Mouse (Mus musculus) adrenal gland, adult 2 months (tissue): ENCODE data around the gene Zfp867. TPM values are rescaled to one million over a fixed set of nuclear protein-coding genes. Genes with fewer than 3 reads are reported as not detected.

Experiments
- polyA plus RNA-seq: library from polyadenylated mRNA; depleted of rRNA; stranded (reverse); fragments of >200 nt; gene quantifications from 2 replicates; pipeline ENCODE4 v1.2.3, GENCODE M21; 2012; rRNA removed
- total RNA-seq, 2 experiments: library from RNA; stranded (reverse); gene quantifications; 2 replicates each; pipeline ENCODE4 v1.2.3; 2021

Gene Zfp867
- total and polyA plus RNA-seq, 3 experiments, result 0.13 to 5.5 (median 2.7) TPM

Other genes starting within 250 kb of the Zfp867 start
- 100 to 1,000 TPM; 436 to 451 TPM for gene Arf1, start 244.2 kb downstream of the Zfp867 start, total RNA-seq
- gene Arf1, start 244.2 kb downstream of the Zfp867 start, polyA plus RNA-seq, result 456 and 530 TPM in 2 replicates
- not detected for gene Wnt3a, start 181.7 kb downstream of the Zfp867 start, total RNA-seq
- gene Wnt3a, start 181.7 kb downstream of the Zfp867 start, polyA plus RNA-seq, result not detected in 2 replicates
- 1 to 10 TPM in 1 of 2 experiments, under 1 TPM in 1; 0.58 to 2.7 TPM for gene Wnt9a, start 165.5 kb downstream of the Zfp867 start, total RNA-seq
- gene Wnt9a, start 165.5 kb downstream of the Zfp867 start, polyA plus RNA-seq, result 2.4 and 2.6 TPM in 2 replicates
- gene Prss38, start 96.8 kb downstream of the Zfp867 start, total RNA-seq, result not detected
- not detected in 2 replicates for gene Prss38, start 96.8 kb downstream of the Zfp867 start, polyA plus RNA-seq
- gene Jmjd4, start 22.4 kb downstream of the Zfp867 start, total RNA-seq, result 1 to 10 TPM; 8.4 to 9.4 TPM
- 4.9 and 6.2 TPM in 2 replicates for gene Jmjd4, start 22.4 kb downstream of the Zfp867 start, polyA plus RNA-seq
- gene Snap47, start 21.3 kb downstream of the Zfp867 start, total RNA-seq, result 100 to 1,000 TPM in 1 of 2 experiments, 10 to 100 TPM in 1; 92.1 to 102 TPM
- 59.5 and 67.0 TPM in 2 replicates for gene Snap47, start 21.3 kb downstream of the Zfp867 start, polyA plus RNA-seq
- gene Zkscan17, start 54.3 kb upstream of the Zfp867 start, total RNA-seq, result 10 to 100 TPM; 16.7 to 17.9 TPM
- gene Zkscan17, start 54.3 kb upstream of the Zfp867 start, polyA plus RNA-seq, result 11.0 and 14.9 TPM in 2 replicates
- gene Nlrp3, start 69.1 kb upstream of the Zfp867 start, total RNA-seq, result 1 to 10 TPM; 1.3 to 1.8 TPM
- gene Nlrp3, start 69.1 kb upstream of the Zfp867 start, polyA plus RNA-seq, result 0.26 and 0.29 TPM in 2 replicates
- gene Olfr222, start 103.8 kb upstream of the Zfp867 start, total RNA-seq, result not detected
- not detected in 2 replicates for gene Olfr222, start 103.8 kb upstream of the Zfp867 start, polyA plus RNA-seq
- gene Olfr223, start 120.8 kb upstream of the Zfp867 start, total RNA-seq, result not detected
- gene Olfr223, start 120.8 kb upstream of the Zfp867 start, polyA plus RNA-seq, result not detected in 2 replicates
- 100 to 1,000 TPM; 190 to 233 TPM for gene Mprip, start 188.8 kb upstream of the Zfp867 start, total RNA-seq
- gene Mprip, start 188.8 kb upstream of the Zfp867 start, polyA plus RNA-seq, result 48.0 and 79.6 TPM in 2 replicates